Mouse (Mus musculus) limb, embryonic 14.5 days (tissue): ENCODE data around the gene Myo1d. TPM values are rescaled to one million over a fixed set of nuclear protein-coding genes. Genes with fewer than 3 reads are reported as not detected.

ENCODE experiments used
- ATAC-seq: fragments of 200-750 bp; cut with Nextera tagmentation; 2 replicates; pipeline ENCODE4 v1.8.0; 2017; ENCODE audit warnings: low read depth, moderate number of reproducible peaks, moderate TSS enrichment; ENCODE audit not compliant: low FRiP score
- DNase-seq: peaks from one replicate; pipeline ENCODE4 v3.0.0-alpha.2; 2015; ENCODE audit warnings: low spot score
- H3K27ac ChIP-seq: fragments of 300-500 bp; sonication (generic); replicated peaks from 2 replicates; pipeline ENCODE4 v1.5.1; 2014; ENCODE audit warnings: low read depth, mild to moderate bottlenecking, low read length, moderate library complexity, mixed read lengths
- H3K27me3 ChIP-seq: fragments of 300-500 bp; sonication (generic); 2 replicates; pipeline ENCODE4 v1.6.1; 2014; ENCODE audit warnings: low read length, mixed read lengths; ENCODE audit not compliant: control insufficient read depth, insufficient read depth
- H3K36me3 ChIP-seq: fragments of 300-500 bp; sonication (generic); 2 replicates; pipeline ENCODE4 v1.6.1; 2014; ENCODE audit warnings: mild to moderate bottlenecking, low read length, moderate library complexity, mixed read lengths; ENCODE audit not compliant: control insufficient read depth, insufficient read depth
- H3K4me1 ChIP-seq: fragments of 300-500 bp; sonication (generic); 2 replicates; pipeline ENCODE4 v1.6.1; 2014; ENCODE audit warnings: antibody characterized with exemption, low read length, mixed read lengths; ENCODE audit not compliant: control insufficient read depth, insufficient read depth
- H3K4me2 ChIP-seq: fragments of 300-500 bp; sonication (generic); replicated peaks from 2 replicates; pipeline ENCODE4 v1.6.1; 2014; ENCODE audit warnings: low read depth, mild to moderate bottlenecking, low read length, moderate library complexity; ENCODE audit not compliant: severe bottlenecking
- H3K4me3 ChIP-seq: fragments of 300-500 bp; sonication (generic); replicated peaks from 2 replicates; pipeline ENCODE4 v1.5.1; 2014; ENCODE audit warnings: low read length
- H3K9ac ChIP-seq: fragments of 300-500 bp; sonication (generic); 2 replicates; pipeline ENCODE4 v1.6.1; 2014; ENCODE audit warnings: mild to moderate bottlenecking, low read depth, low read length, moderate library complexity; ENCODE audit not compliant: severe bottlenecking
- H3K9me3 ChIP-seq: fragments of 300-500 bp; sonication (generic); 2 replicates; pipeline ENCODE4 v1.6.1; 2016; ENCODE audit warnings: low read length; ENCODE audit not compliant: control insufficient read depth
- POLR2A ChIP-seq: fragments of 200-500 bp; IDR thresholded peaks from 2 replicates; pipeline ENCODE4 v1.8.0; 2012; ENCODE audit warnings: inconsistent platforms, mild to moderate bottlenecking, moderate library complexity, borderline replicate concordance; ENCODE audit not compliant: insufficient read depth, insufficient read length; ENCODE audit errors: extremely low read depth
- WGBS: fragments of 180-500 bp; shearing (Covaris S2); extraction: QIAGEN DNeasy Blood & Tissue Kit; methylation state at CpG from one replicate; pipeline ENCODE4 v1.1.7; 2014; 5-methylcytosine and 5-hydroxymethylcytosine counted together
- polyA plus RNA-seq, 2 experiments: library from polyadenylated mRNA; depleted of rRNA in 1 of 2; stranded (reverse) in 1 of 2; unstranded in 1 of 2; fragments of >200 nt; fragmentation: Nextera tagmentation in 1 of 2; extraction: Ambion mirVana in 1 of 2; gene quantifications; 2 replicates each; pipeline versions ENCODE4 v1.2.1 to v1.2.3; 2012 to 2014

The Myo1d gene
- polyA plus RNA-seq, 2 experiments: 6.6 to 8.3 TPM

- Histone ChIP-seq H3K4me3 (no peak overlapping the region), H3K9ac (no peak overlapping the region), H3K27ac (no peak overlapping the region), H3K4me2 (no peak overlapping the region), H3K4me1 (peaks cover 19% of the 10 kb centered on the region), H3K27me3 (no peaks in the 10 kb centered on the region), H3K9me3 (no peaks in the 10 kb centered on the region), H3K36me3 (no peaks in the 10 kb centered on the region)
- ATAC-seq: no peak
- WGBS: 91% methylated on average over 3 of the region's 3 CpGs
- no peak for TF ChIP-seq POLR2A
- DNase-seq: no peak
These were observed 274.2 kb downstream of the Myo1d start for GRCm38 (mm10) chr11:80505581-80505980.

GRCm38 (mm10) chr11:80504519-80505385 is 275.1 kb downstream of the Myo1d start:
- ATAC-seq (no peak), DNase-seq (no peak)
- Histone ChIP-seq H3K4me2 (no peak overlapping the region), H3K9ac (no peak overlapping the region), H3K4me3 (no peak overlapping the region), H3K27me3 (no peaks in the 10 kb centered on the region), H3K9me3 (no peaks in the 10 kb centered on the region), H3K27ac (no peak overlapping the region), H3K4me1 (peaks cover 19% of the 10 kb centered on the region), H3K36me3 (no peaks in the 10 kb centered on the region)
- WGBS: 44% methylated on average over 6 of the region's 6 CpGs
- no peak for TF ChIP-seq POLR2A

GRCm38 (mm10) chr11:80503726-80504452 is 275.9 kb downstream of the Myo1d start:
- H3K27ac ChIP-seq: no peak overlapping the region
- no peaks in the 10 kb centered on the region for H3K27me3 ChIP-seq
- H3K4me3 ChIP-seq: no peak overlapping the region
- peaks cover 14% of the 10 kb centered on the region for H3K4me1 ChIP-seq
- no peak for TF ChIP-seq POLR2A
- H3K4me2 ChIP-seq: no peak overlapping the region
- no peaks in the 10 kb centered on the region for H3K9me3 ChIP-seq
- H3K9ac ChIP-seq: 0 out of 2 replicates have a peak overlapping the region, but pooled peaks have one; percentile 12
- H3K36me3 ChIP-seq: no peaks in the 10 kb centered on the region
- WGBS: 23% methylated on average over 13 of the region's 13 CpGs
- DNase-seq (peak; percentile 46), ATAC-seq (0 out of 2 replicates have a peak, but pooled peaks have one; percentile 25)

GRCm38 (mm10) chr11:80503281-80503680 is 276.5 kb downstream of the Myo1d start:
- Histone ChIP-seq H3K9ac (no peak overlapping the region), H3K4me1 (peaks cover 12% of the 10 kb centered on the region), H3K36me3 (no peaks in the 10 kb centered on the region), H3K27ac (no peak overlapping the region), H3K4me3 (no peak overlapping the region), H3K9me3 (no peaks in the 10 kb centered on the region), H3K4me2 (no peak overlapping the region), H3K27me3 (no peaks in the 10 kb centered on the region)
- TF ChIP-seq POLR2A: no peak
- ATAC-seq: no peak
- DNase-seq: no peak
- WGBS: 88% methylated on average over 6 of the region's 6 CpGs

GRCm38 (mm10) chr11:80499550-80499952 is 280.3 kb downstream of the Myo1d start:
- DNase-seq: no peak
- Histone ChIP-seq H3K9ac (no peak overlapping the region), H3K4me1 (peaks cover 11% of the 10 kb centered on the region), H3K36me3 (no peaks in the 10 kb centered on the region), H3K27me3 (no peaks in the 10 kb centered on the region), H3K4me2 (no peak overlapping the region), H3K9me3 (no peaks in the 10 kb centered on the region), H3K27ac (no peak overlapping the region), H3K4me3 (no peak overlapping the region)
- ATAC-seq: no peak
- no peak for TF ChIP-seq POLR2A
- 66% methylated on average over 4 of the region's 4 CpGs for WGBS
